16 mouse cellular contexts compared by ENCODE assay signal in genomic region chr7:141331990-141332389, GRCm38 (mm10). TPM values are rescaled to one million over a fixed set of nuclear protein-coding genes. Genes with fewer than 3 reads are reported as not detected.
DNase-seq lines count a peak whose midpoint lies in the region; ATAC-seq and TF ChIP-seq lines count a peak whose summit lies in the region.
"Had no signal": no experiment of that assay in that cellular context is flagged by ENCODE, and none has a peak within 500 bp of the region (broad histone marks: within the 10 kb centered on the region; RNA-seq: fewer than 3 reads in every experiment).

No protein-coding gene starts in this region.

- no peaks in the 10 kb centered on the region for H3K36me3 ChIP-seq in kidney, adult 2 months (ENCODE audit: control insufficient read depth, insufficient read depth, low read length)
- peaks cover 36% of the 10 kb centered on the region for H3K36me3 ChIP-seq in kidney, embryonic 15.5 days

- WGBS in kidney, adult 2 months, result 29% methylated on average over 6 of the region's 6 CpGs
- 61% methylated on average over 6 of the region's 6 CpGs for WGBS in kidney, embryonic 15.5 days
- WGBS in large intestine, adult 2 months, result 42% methylated on average over 6 of the region's 6 CpGs

- peak overlapping the region; percentile 62 for H3K27ac ChIP-seq in kidney, adult 2 months (ENCODE audit: insufficient read depth, low read depth, low read length)
- H3K27ac ChIP-seq in kidney, embryonic 15.5 days, result peak overlapping the region; percentile 37
- H3K27ac ChIP-seq: hindbrain, embryonic 15.5 days; layer of hippocampus, adult 2 months; limb, embryonic 10.5 days; liver, embryonic 14.5 days had no signal

- peaks cover 13% of the 10 kb centered on the region for H3K4me1 ChIP-seq in kidney, adult 2 months (ENCODE audit: control insufficient read depth, insufficient read depth, low read length)
- peaks cover 9% of the 10 kb centered on the region for H3K4me1 ChIP-seq in kidney, embryonic 15.5 days

- no peak overlapping the region for H3K4me3 ChIP-seq in kidney, adult 2 months (ENCODE audit: insufficient read depth, low read depth, low read length)
- no peak overlapping the region for H3K4me3 ChIP-seq in kidney, embryonic 15.5 days (replicated peaks)
- H3K4me3 ChIP-seq: hindbrain, embryonic 15.5 days; layer of hippocampus, adult 2 months; limb, embryonic 10.5 days had no signal

- peak; percentile 53 for DNase-seq in lung, postnatal 25 days (ENCODE audit: low spot score)
- DNase-seq in lung, postnatal 14 days, result no peak
- DNase-seq in kidney, adult 2 months, result peak; percentile 94
- peak; percentile 55 for DNase-seq in large intestine, adult 2 months (ENCODE audit: low read depth, low spot score)
- DNase-seq in ovary, postnatal 36 days (ENCODE audit: low spot score), result no peak
- no peak for DNase-seq in embryo, embryonic 10.5 days (ENCODE audit: low spot score)
- DNase-seq: adrenal gland, postnatal 36 days; cerebellum, adult 9-11 months; midbrain, embryonic 14.5 days; retina, postnatal 1 day had no signal

- ATAC-seq in kidney, embryonic 15.5 days (replicated peaks; ENCODE audit: low FRiP score), result no peak

- no peaks in the 10 kb centered on the region for H3K27me3 ChIP-seq in kidney, adult 2 months (replicated peaks; ENCODE audit: control insufficient read depth, insufficient read depth, low read length)
- no peaks in the 10 kb centered on the region for H3K27me3 ChIP-seq in kidney, embryonic 15.5 days
- H3K27me3 ChIP-seq: hindbrain, embryonic 15.5 days had no signal

- H3K9me3 ChIP-seq in kidney, embryonic 15.5 days (replicated peaks), result no peaks in the 10 kb centered on the region
- H3K9me3 ChIP-seq: hindbrain, embryonic 15.5 days; limb, embryonic 10.5 days had no signal

- no peak overlapping the region for H3K4me2 ChIP-seq in kidney, embryonic 15.5 days
- H3K4me2 ChIP-seq: heart, embryonic 11.5 days; hindbrain, embryonic 15.5 days had no signal

- TF ChIP-seq POLR2A in kidney, adult 2 months (IDR thresholded peaks at IDR 0.05; ENCODE audit: low read depth, low read length), result no peak

- no peak; the same call in 1 of the 2 replicates for TF ChIP-seq CTCF in kidney, adult 2 months (conservative IDR thresholded peaks at IDR 0.05; ENCODE audit: insufficient read depth, insufficient read length, low read depth, low read length)

- no peak overlapping the region for H3K9ac ChIP-seq in kidney, embryonic 15.5 days
- H3K9ac ChIP-seq: hindbrain, embryonic 15.5 days; liver, embryonic 14.5 days had no signal

RNA-seq across cellular contexts. Expression of gene Tmem80, which starts 4.5 kb away (rescaled TPM):
- polyA plus RNA-seq in kidney, adult 2 months (2012; rRNA removed), result 53.7 and 61.4 TPM in 2 replicates
- polyA plus RNA-seq in kidney, embryonic 15.5 days (2015; fragmentation: Nextera tagmentation; extraction: Ambion mirVana), result 52.8 and 54.4 TPM in 2 replicates
- 33.3 and 37.2 TPM in 2 replicates for polyA plus RNA-seq in large intestine, adult 2 months (2012; rRNA removed)

RNA-seq across cellular contexts. Expression of gene Deaf1, which starts 4.5 kb away (rescaled TPM):
- 25.4 and 26.8 TPM in 2 replicates for polyA plus RNA-seq in kidney, adult 2 months (2012; rRNA removed)
- polyA plus RNA-seq in kidney, embryonic 15.5 days (2015; fragmentation: Nextera tagmentation; extraction: Ambion mirVana), result 68.2 and 81.1 TPM in 2 replicates
- polyA plus RNA-seq in large intestine, adult 2 months (2012; rRNA removed), result 17.5 and 19.9 TPM in 2 replicates

RNA-seq across cellular contexts. Expression of gene Eps8l2, which starts 6.7 kb away (rescaled TPM):
- polyA plus RNA-seq in kidney, adult 2 months (2012; rRNA removed), result 245 and 297 TPM in 2 replicates
- 33.1 and 39.6 TPM in 2 replicates for polyA plus RNA-seq in kidney, embryonic 15.5 days (2015; fragmentation: Nextera tagmentation; extraction: Ambion mirVana)
- polyA plus RNA-seq in large intestine, adult 2 months (2012; rRNA removed), result 314 and 414 TPM in 2 replicates

RNA-seq across cellular contexts. Expression of gene Drd4, which starts 40.2 kb away (rescaled TPM):
- 0.03 TPM in 1 of 2 replicates, not detected in the other for polyA plus RNA-seq in kidney, adult 2 months (2012; rRNA removed)
- polyA plus RNA-seq in kidney, embryonic 15.5 days (2015; fragmentation: Nextera tagmentation; extraction: Ambion mirVana), result 1.4 and 1.8 TPM in 2 replicates
- polyA plus RNA-seq in large intestine, adult 2 months (2012; rRNA removed), result 0.08 and 0.21 TPM in 2 replicates
- polyA plus RNA-seq: liver, embryonic 14.5 days had no signal

RNA-seq across cellular contexts. Expression of gene Sct, which starts 53.1 kb away (rescaled TPM):
- 2.0 and 2.7 TPM in 2 replicates for polyA plus RNA-seq in kidney, adult 2 months (2012; rRNA removed)
- 41.1 and 43.5 TPM in 2 replicates for polyA plus RNA-seq in kidney, embryonic 15.5 days (2015; fragmentation: Nextera tagmentation; extraction: Ambion mirVana)
- polyA plus RNA-seq in large intestine, adult 2 months (2012; rRNA removed), result 226 and 321 TPM in 2 replicates

Comparison
In these comparisons a context has a peak if more than half of its experiments do, and no peak if none do; other contexts are left out.
1. DNase-seq: peak in lung, postnatal 25 days (single experiment), kidney, adult 2 months (single experiment) and large intestine, adult 2 months (single experiment); none in lung, postnatal 14 days (single experiment), ovary, postnatal 36 days (single experiment) and embryo, embryonic 10.5 days (single experiment).